Mouse (Mus musculus) forebrain, embryonic 12.5 days (tissue): ENCODE measurements around the gene Galnt3. TPM values are rescaled to one million over a fixed set of nuclear protein-coding genes. Genes with fewer than 3 reads are reported as not detected.

Experiments used
- ATAC-seq: fragments of 200-750 bp; cut with Nextera tagmentation; 2 replicates; pipeline ENCODE4 v1.8.0; 2017; ENCODE audit warnings: moderate TSS enrichment; ENCODE audit not compliant: low FRiP score
- H3K27ac ChIP-seq: fragments of 300-500 bp; sonication (generic); 2 replicates; pipeline ENCODE4 v1.5.1; 2016; ENCODE audit warnings: mild to moderate bottlenecking
- H3K27me3 ChIP-seq: fragments of 300-500 bp; sonication (generic); 2 replicates; pipeline ENCODE4 v1.6.1; 2016; ENCODE audit warnings: mild to moderate bottlenecking
- H3K36me3 ChIP-seq: fragments of 300-500 bp; sonication (generic); replicated peaks from 2 replicates; pipeline ENCODE4 v1.6.1; 2016; ENCODE audit warnings: mild to moderate bottlenecking
- H3K4me1 ChIP-seq: fragments of 300-500 bp; sonication (generic); 2 replicates; pipeline ENCODE4 v1.6.1; 2016
- H3K4me2 ChIP-seq: fragments of 300-500 bp; sonication (generic); 2 replicates; pipeline ENCODE4 v1.6.1; 2016; ENCODE audit warnings: mild to moderate bottlenecking, moderate library complexity
- H3K4me3 ChIP-seq: fragments of 300-500 bp; sonication (generic); replicated peaks from 2 replicates; pipeline ENCODE4 v1.5.1; 2016; ENCODE audit warnings: mild to moderate bottlenecking
- H3K9ac ChIP-seq: fragments of 300-500 bp; sonication (generic); 2 replicates; pipeline ENCODE4 v1.6.1; 2016; ENCODE audit warnings: mild to moderate bottlenecking
- H3K9me3 ChIP-seq: fragments of 300-500 bp; sonication (generic); 2 replicates; pipeline ENCODE4 v1.6.1; 2016
- WGBS: fragments of 180-500 bp; shearing (Covaris S2); methylation state at CpG from one replicate; pipeline ENCODE4 v1.1.7; 2016; 5-methylcytosine and 5-hydroxymethylcytosine counted together
- polyA plus RNA-seq: library from polyadenylated mRNA; unstranded; fragments of >200 nt; fragmentation: Nextera tagmentation; extraction: Ambion mirVana; gene quantifications from 2 replicates; pipeline ENCODE4 v1.2.1, GENCODE M21; 2016

Galnt3 gene
- polyA plus RNA-seq, 1 experiment from 2014 or later, result 0.73 TPM

DNA sequence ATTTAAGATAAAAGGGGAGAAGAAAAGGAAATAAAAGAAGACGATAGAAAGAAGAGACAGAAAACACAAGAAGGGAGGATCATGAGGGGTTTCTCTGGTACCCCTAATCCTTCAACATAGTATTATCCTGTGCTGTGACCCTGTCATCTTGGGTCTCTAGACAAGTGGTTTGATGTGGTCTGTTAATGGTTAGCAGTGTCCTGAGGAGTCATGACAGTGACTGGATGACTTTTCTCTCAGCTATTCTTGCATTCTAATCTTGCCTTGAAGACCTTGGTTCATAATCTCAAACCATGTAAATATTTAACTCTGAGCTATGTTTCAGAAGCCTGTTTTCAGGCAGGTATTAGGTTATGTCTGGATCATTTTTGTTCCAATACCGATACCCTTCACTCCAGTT lies 17.9 kb upstream of the Galnt3 start:
- Histone ChIP-seq H3K4me3 (no peak overlapping the region), H3K9me3 (no peaks in the 10 kb centered on the region), H3K36me3 (no peaks in the 10 kb centered on the region), H3K9ac (no peak overlapping the region), H3K27ac (no peak overlapping the region), H3K4me2 (no peak overlapping the region), H3K4me1 (peaks cover 3% of the 10 kb centered on the region; the same call in 1 of the 2 replicates), H3K27me3 (no peaks in the 10 kb centered on the region)
- WGBS, result 92% methylated on average over 2 of the region's 2 CpGs
- ATAC-seq, result no peak

DNA sequence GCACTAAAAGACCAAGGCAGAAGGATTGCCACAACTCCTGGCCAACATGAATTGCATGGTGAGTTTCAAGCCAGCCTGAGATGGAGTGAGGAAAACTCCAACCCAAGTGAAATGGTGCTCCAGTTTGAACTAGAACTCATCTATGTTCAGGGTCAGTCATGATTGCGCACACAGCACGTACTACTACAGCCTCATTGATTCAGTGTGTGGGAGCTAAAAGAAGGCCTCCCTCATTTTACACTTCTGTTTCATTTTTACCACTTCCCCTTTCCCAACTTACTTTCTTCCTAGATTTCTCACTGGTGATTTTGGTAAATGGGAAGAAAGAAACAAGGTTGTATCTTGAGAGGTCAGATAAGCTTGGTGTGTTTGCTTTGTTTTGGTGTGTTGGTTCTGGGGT lies 17.5 kb upstream of the Galnt3 start:
- WGBS, result 94% methylated on average over 2 of the region's 2 CpGs
- Histone ChIP-seq H3K27ac (no peak overlapping the region), H3K4me1 (peaks cover 3% of the 10 kb centered on the region; the same call in 1 of the 2 replicates), H3K4me2 (no peak overlapping the region), H3K27me3 (no peaks in the 10 kb centered on the region), H3K4me3 (no peak overlapping the region), H3K9ac (no peak overlapping the region), H3K36me3 (no peaks in the 10 kb centered on the region), H3K9me3 (no peaks in the 10 kb centered on the region)
- ATAC-seq, result no peak

DNA sequence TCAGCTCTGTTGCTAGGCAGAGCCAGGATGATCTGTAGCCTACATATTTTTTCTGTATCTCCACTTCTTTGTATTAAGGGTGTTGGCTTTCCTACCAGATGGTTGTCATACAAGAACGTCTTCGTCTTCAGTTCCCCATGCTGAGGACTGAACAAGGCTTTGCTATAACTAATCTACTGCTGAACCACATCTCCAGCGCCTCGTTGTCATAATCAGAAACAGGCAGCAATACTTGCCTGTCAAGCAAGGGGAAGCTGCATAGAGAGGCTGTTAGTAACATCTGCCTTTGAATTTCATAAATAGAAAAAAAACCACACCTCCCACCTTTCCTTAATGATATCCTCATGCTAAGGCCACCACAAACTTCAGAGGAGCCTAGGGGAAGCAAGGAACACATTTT lies 15.5 kb upstream of the Galnt3 start:
- Histone ChIP-seq H3K27me3 (no peaks in the 10 kb centered on the region), H3K4me3 (no peak overlapping the region), H3K36me3 (no peaks in the 10 kb centered on the region), H3K4me2 (no peak overlapping the region), H3K9me3 (no peaks in the 10 kb centered on the region), H3K4me1 (no peaks in the 10 kb centered on the region), H3K9ac (no peak overlapping the region), H3K27ac (no peak overlapping the region)
- WGBS, result 77% methylated on average over 4 of the region's 4 CpGs
- ATAC-seq, result no peak

DNA sequence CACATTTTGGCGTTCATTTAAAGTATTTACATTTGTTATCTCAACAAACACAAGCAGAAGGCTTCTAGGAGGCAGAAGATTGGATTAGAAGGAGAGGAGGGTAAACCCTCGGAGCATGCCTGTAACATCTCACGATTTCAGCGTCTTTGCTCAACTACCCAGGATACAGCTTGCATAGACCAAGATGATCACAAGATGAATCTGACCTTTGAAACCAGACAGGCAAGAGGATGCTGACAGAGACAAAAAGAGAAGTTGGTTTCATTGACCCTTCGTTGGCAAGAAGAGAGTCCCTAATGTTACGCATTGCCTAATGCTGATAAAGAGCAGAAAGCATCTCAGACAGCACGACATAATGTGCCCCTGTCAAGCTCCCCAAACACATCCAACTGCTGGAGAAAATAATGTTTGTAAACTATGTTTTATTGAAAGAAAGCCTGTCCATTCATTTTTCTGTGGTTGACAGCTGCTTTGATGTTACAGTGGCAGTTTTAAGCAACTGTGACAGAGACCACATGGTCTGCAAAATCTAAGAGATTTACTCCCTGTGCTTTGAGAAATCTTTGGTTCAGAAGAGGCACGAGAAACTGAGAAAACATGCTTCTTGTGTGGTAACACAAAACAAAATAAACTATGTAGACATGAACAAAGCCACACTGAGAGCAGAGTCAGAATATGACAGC lies 7.2 kb upstream of the Galnt3 start:
- no peak for ATAC-seq
- 79% methylated on average over 8 of the region's 8 CpGs for WGBS
- H3K27me3 ChIP-seq, result peaks cover 2% of the 10 kb centered on the region; the same call in 1 of the 2 replicates
- no peak overlapping the region for H3K4me2 ChIP-seq
- H3K27ac ChIP-seq, result no peak overlapping the region
- no peak overlapping the region for H3K4me3 ChIP-seq
- H3K9me3 ChIP-seq, result no peaks in the 10 kb centered on the region
- no peaks in the 10 kb centered on the region for H3K4me1 ChIP-seq
- no peak overlapping the region for H3K9ac ChIP-seq
- H3K36me3 ChIP-seq, result no peaks in the 10 kb centered on the region

DNA sequence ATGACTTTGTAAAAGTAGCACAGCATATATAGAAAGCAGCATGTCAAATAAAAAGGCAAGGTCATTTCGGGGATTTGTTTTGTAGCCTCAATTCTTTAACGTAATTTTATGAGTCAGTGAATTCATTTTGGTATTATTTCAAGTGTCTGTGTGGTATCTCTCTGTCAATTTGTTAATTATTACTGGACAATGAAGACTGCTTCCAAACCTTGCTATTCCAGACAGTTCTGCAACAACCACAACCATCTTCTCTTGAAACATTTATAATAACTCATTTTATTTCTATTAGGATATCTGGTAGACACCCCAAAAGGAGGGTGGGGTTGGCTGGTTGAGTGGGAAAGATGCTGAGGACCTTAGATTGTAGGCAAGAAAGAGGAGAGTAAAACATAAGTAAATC lies 4.1 kb upstream of the Galnt3 start:
- H3K9ac ChIP-seq, result no peak overlapping the region
- no peaks in the 10 kb centered on the region for H3K9me3 ChIP-seq
- H3K4me3 ChIP-seq, result no peak overlapping the region
- no peaks in the 10 kb centered on the region for H3K36me3 ChIP-seq
- H3K4me1 ChIP-seq, result peaks cover 11% of the 10 kb centered on the region
- no peak overlapping the region for H3K4me2 ChIP-seq
- ATAC-seq, result no peak
- H3K27ac ChIP-seq, result no peak overlapping the region
- H3K27me3 ChIP-seq, result peaks cover 26% of the 10 kb centered on the region
- 90% methylated on average over 2 of the region's 2 CpGs for WGBS

DNA sequence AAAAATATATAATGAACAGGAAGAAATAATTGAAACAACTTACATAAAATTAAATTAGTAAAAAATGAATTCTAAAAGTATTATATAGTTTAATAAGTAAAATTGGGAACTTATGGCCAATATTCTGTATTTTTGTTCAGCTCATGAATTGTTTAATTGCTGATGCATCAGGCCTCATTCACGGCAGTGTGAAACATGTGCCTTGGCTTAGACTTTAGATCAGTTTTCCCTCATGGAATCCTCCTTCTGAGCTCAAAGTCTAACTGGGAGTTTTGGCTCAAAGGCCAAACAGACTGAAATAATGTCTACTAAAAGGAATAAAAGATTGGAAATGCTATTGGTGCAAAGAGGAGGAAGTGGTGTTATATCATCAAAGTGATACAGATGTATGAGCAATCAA lies 2.7 kb upstream of the Galnt3 start:
- Histone ChIP-seq H3K27ac (no peak overlapping the region), H3K4me1 (peaks cover 13% of the 10 kb centered on the region), H3K36me3 (no peaks in the 10 kb centered on the region), H3K4me3 (no peak overlapping the region), H3K27me3 (peaks cover 31% of the 10 kb centered on the region), H3K9ac (no peak overlapping the region), H3K9me3 (no peaks in the 10 kb centered on the region), H3K4me2 (no peak overlapping the region)
- no peak for ATAC-seq
- WGBS, result 87% methylated on average over 1 of the region's 1 CpGs

DNA sequence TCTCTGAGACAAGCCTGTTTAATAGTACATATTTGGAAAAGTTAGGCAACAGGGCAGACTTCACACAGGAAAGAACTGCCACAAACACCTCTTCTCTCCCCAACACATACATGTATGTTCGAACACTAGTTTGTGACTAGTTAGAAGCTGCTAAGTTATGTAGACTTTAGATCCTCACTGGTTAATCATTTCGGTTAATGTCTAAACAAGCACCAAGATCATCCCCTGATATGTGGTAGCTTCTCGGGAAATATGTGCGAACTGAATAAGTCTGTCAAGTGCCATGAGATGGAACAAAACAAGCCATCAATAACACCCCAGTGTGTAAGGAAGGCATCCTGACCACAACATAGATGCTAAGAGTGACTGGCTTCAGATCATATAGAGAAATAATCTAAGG lies 2.1 kb upstream of the Galnt3 start:
- no peak for ATAC-seq
- 90% methylated on average over 4 of the region's 4 CpGs for WGBS
- Histone ChIP-seq H3K27me3 (peaks cover 35% of the 10 kb centered on the region), H3K9me3 (no peaks in the 10 kb centered on the region), H3K4me1 (peaks cover 13% of the 10 kb centered on the region), H3K27ac (no peak overlapping the region), H3K9ac (no peak overlapping the region), H3K4me3 (no peak overlapping the region), H3K36me3 (no peaks in the 10 kb centered on the region), H3K4me2 (no peak overlapping the region)

DNA sequence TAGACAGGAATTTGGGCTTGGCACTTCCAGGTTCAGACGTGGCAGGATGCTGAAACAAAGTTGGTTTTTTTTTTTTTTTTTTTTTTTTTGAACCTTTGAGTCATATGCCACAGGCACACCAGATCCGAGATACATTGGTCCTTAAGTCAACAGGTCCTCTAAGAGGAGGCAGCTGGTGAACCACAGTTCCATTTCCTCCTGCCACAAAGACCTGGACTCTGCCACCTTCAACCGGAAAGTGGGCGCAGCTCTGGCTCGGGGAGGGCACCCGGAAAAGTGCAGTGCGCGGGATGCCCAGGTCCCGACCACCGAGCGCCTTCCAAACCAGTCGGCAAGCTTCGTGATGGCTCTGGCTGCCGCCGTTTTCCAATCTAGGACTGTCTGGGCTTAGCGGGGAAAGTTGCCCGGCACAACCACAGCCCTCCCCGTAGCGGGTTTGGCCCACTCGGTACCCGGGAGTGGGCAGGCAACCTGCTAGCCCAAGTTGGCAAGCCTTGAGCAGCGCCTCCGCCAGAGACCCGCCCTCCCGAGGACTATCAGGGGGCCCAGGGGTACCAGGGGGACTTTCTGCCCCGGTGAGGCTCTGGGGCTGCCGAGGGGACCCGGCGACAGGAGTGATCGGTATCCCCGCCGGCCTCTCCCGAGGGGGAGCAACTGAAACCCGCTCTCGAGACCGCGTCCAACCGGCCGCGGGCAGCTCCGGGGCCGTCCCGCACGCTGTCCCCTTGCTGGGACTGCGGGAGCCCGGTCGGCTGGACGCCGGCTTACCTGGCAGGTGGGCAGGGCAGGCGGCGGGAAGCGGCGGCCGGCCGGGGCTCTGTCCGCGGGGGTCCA lies 821 bp downstream of the Galnt3 start:
- Histone ChIP-seq H3K4me2 (peak overlapping the region; percentile 100), H3K4me3 (peak overlapping the region; percentile 70), H3K27ac (no peak overlapping the region), H3K27me3 (peaks cover 35% of the 10 kb centered on the region), H3K4me1 (peaks cover 13% of the 10 kb centered on the region), H3K9ac (peak overlapping the region; percentile 58), H3K36me3 (no peaks in the 10 kb centered on the region), H3K9me3 (no peaks in the 10 kb centered on the region)
- ATAC-seq, result peak; percentile 77
- under 1% methylated on average over 53 of the region's 57 CpGs for WGBS

DNA sequence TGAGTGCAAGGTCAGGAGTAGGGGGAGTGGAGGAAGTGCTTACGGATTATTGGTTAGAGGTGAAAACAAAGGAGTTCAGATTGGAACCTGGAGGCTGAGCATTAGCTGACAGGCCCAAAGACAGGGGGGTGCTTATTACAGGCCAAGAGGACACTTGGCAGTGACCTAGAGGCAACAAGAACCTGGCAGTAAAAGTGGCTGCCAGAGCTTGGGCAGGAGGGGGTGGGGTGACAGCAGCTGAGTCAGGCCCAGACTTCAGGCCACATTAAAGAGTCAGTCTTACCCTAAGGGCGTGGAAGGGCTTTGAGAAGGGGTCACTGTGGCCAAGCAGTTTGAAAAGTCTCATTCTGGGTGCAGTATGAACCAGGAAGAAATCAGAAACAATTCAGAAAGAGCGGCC lies 7.1 kb downstream of the Galnt3 start:
- Histone ChIP-seq H3K4me1 (no peaks in the 10 kb centered on the region; the same call in 1 of the 2 replicates), H3K4me3 (no peak overlapping the region), H3K36me3 (no peaks in the 10 kb centered on the region), H3K9me3 (no peaks in the 10 kb centered on the region), H3K27me3 (peaks cover 5% of the 10 kb centered on the region), H3K4me2 (no peak overlapping the region), H3K9ac (no peak overlapping the region), H3K27ac (no peak overlapping the region)
- no peak for ATAC-seq
- 63% methylated on average over 3 of the region's 3 CpGs for WGBS

DNA sequence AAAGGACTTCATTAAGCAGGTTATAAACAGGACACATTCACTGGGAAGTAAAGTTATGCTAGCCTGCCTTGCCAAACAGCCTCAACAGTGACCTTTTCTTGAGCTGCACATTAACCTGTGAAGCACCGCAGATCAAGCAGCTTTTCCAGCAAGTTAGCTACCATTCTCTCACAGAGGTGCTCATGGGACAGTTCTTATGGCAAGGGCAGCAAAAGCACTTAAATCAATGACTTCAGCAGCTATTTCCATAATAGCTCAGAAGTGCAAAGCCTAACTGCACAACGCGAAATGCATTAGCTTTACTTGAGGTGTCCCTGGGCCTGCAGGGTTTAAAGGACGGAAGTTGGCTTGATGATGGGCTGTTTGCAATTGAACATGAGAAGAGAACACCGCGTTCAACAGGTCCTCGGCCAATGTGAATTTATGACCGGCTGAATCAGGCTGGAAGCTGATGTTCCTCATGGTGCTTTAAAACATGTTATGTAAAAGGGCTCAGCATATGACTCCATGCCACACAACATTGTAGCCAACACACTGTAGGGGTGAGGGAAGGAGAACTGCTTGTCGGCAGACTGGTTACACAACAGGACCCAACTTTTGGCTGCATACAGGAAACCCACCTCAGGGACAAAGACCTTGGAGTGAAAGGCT lies 16.8 kb downstream of the Galnt3 start:
- Histone ChIP-seq H3K4me3 (no peak overlapping the region), H3K27me3 (no peaks in the 10 kb centered on the region), H3K4me1 (no peaks in the 10 kb centered on the region), H3K9ac (no peak overlapping the region), H3K9me3 (no peaks in the 10 kb centered on the region), H3K4me2 (no peak overlapping the region), H3K27ac (no peak overlapping the region), H3K36me3 (no peaks in the 10 kb centered on the region)
- 96% methylated on average over 9 of the region's 9 CpGs for WGBS
- no peak for ATAC-seq

DNA sequence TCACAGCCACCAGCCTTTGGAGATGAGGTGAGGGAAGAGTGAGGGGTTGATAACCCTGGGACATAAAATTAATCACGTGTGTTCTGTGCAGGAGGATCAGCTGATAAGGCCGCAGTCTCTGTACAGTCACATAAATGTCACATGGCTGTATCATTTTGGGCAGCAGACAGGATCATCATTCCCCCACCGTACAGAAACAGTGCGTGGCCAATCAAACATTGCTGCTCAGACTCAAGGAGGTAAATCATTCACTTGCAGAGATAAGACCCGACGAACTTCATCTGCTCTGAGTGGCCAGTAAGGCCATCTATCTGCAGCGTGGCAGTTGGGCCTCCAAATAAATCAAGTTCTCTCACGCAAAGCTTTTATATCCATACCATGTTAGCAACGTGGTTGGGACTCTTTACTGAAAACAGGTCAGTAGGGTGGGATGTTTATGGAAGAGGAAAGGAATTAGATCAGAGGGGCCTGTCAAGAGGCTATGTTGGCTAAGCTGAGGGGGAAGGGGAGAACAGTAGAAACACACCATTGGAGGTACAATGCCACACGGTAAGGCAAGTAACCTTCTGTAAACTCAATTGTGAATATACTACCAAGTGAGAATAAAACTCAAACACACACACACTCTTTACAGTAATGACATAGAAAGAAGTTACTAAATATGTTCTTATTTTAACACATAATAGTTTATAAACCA lies 20.9 kb downstream of the Galnt3 start:
- Histone ChIP-seq H3K27me3 (no peaks in the 10 kb centered on the region), H3K4me3 (no peak overlapping the region), H3K27ac (no peak overlapping the region), H3K9me3 (no peaks in the 10 kb centered on the region), H3K36me3 (no peaks in the 10 kb centered on the region), H3K9ac (no peak overlapping the region), H3K4me1 (peaks cover 3% of the 10 kb centered on the region; the same call in 1 of the 2 replicates), H3K4me2 (no peak overlapping the region)
- no peak for ATAC-seq
- 89% methylated on average over 10 of the region's 10 CpGs for WGBS

DNA sequence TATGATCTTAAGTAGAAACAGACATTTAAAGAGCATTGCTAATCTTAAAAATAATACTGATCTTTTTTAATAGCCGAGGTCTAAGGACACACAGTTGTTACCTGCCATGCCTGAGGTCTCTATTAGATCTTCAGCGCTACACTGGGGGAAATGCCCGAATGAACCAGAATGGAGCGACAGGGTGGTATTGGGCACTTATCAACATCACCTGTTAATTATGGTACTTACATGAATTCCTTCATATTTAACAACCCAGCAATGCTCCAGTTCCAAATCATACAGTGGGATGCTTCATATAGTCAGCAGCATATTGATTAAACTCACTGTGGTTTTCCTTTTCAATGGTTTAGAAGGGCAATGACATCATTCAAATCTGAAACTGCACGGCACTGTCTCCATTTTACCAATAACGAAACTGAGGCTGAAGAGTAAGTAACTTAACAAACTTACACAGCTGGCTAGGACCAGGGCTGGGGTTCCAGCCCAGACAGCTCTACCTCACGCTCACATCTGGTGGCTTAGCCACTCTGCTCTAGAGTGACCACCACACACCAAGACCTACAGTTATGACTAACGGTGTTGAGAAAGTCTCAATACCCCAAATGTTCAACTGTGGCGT lies 23.0 kb downstream of the Galnt3 start:
- Histone ChIP-seq H3K27me3 (no peaks in the 10 kb centered on the region), H3K27ac (no peak overlapping the region), H3K36me3 (no peaks in the 10 kb centered on the region), H3K9ac (no peak overlapping the region), H3K9me3 (no peaks in the 10 kb centered on the region), H3K4me1 (peaks cover 10% of the 10 kb centered on the region), H3K4me2 (no peak overlapping the region), H3K4me3 (no peak overlapping the region)
- no peak for ATAC-seq
- WGBS, result 96% methylated on average over 9 of the region's 9 CpGs
